Mouse (Mus musculus) G1E (cell line): ENCODE results near the gene C1qtnf1. TPM values are rescaled to one million over a fixed set of nuclear protein-coding genes. Genes with fewer than 3 reads are reported as not detected.

Experiments used
- ATAC-seq: 2 replicates; pipeline ENCODE4 v1.8.0; 2016; ENCODE audit warnings: mild to moderate bottlenecking; ENCODE audit not compliant: insufficient number of reproducible peaks, poor library complexity, low FRiP score, severe bottlenecking; ENCODE audit errors: extremely low read depth
- DNase-seq: peaks from one replicate; pipeline ENCODE4 v3.0.0; 2012; ENCODE audit warnings: low spot score
- H3K27me3 ChIP-seq: 2 replicates; pipeline ENCODE4 v1.6.1; 2012; ENCODE audit warnings: mild to moderate bottlenecking, low read length, inconsistent platforms; ENCODE audit not compliant: insufficient read depth
- H3K36me3 ChIP-seq: replicated peaks from 2 replicates; pipeline ENCODE3; 2012; ENCODE audit warnings: mild to moderate bottlenecking, inconsistent platforms
- H3K4me1 ChIP-seq: 2 replicates; pipeline ENCODE4 v1.6.1; 2012; ENCODE audit warnings: low read depth, low read length, inconsistent platforms, mixed read lengths; ENCODE audit not compliant: insufficient read depth
- H3K4me3 ChIP-seq: 2 replicates; pipeline ENCODE4 v1.5.1; 2012; ENCODE audit warnings: low read depth, mild to moderate bottlenecking, inconsistent platforms, low read length, moderate library complexity, mixed read lengths
- H3K9me3 ChIP-seq: replicated peaks from 2 replicates; pipeline ENCODE4 v1.6.1; 2012; ENCODE audit warnings: inconsistent platforms
- CTCF ChIP-seq: IDR thresholded peaks from 2 replicates; pipeline ENCODE4 v1.5.1; 2012; ENCODE audit warnings: low read depth, low read length, inconsistent platforms, mixed read lengths
- GATA1 ChIP-seq: IDR thresholded peaks from 2 replicates; pipeline ENCODE4 v1.6.1; 2012; ENCODE audit warnings: borderline replicate concordance, low read length, inconsistent platforms, mixed read lengths
- GATA2 ChIP-seq: IDR thresholded peaks from 2 replicates; pipeline ENCODE4 v1.6.1; 2012; ENCODE audit warnings: low read depth, low read length, inconsistent platforms, borderline replicate concordance
- POLR2AphosphoS5 ChIP-seq: IDR thresholded peaks from 2 replicates; pipeline ENCODE4 v1.6.1; 2012; ENCODE audit warnings: low read depth, low read length, inconsistent platforms; ENCODE audit not compliant: insufficient replicate concordance
- TAL1 ChIP-seq: conservative IDR thresholded peaks from 2 replicates; pipeline ENCODE4 v1.6.1; 2012; ENCODE audit warnings: low read depth, low read length, inconsistent platforms, mixed read lengths
- polyA plus RNA-seq: library from polyadenylated mRNA; stranded (reverse); fragments of >175 nt; gene quantifications from 2 replicates; pipeline ENCODE4 v1.2.3, GENCODE M21; 2012
- total RNA-seq, 2 experiments: library from RNA; stranded (forward) in 1 of 2; stranded (reverse) in 1 of 2; fragments of 200-1000 nt in 1 of 2; fragments of >200 nt in 1 of 2; fragmentation: Nextera tagmentation in 1 of 2; gene quantifications; 2 replicates each; pipeline ENCODE4 v1.2.3; 2014 to 2017

The C1qtnf1 gene
- total and polyA plus RNA-seq, 3 experiments, result 0.11 TPM; not detected in 2

- H3K36me3 ChIP-seq, result no peaks in the 10 kb centered on the region
- 0 out of 2 replicates have a peak, but pooled peaks cover 4% of the 10 kb centered on the region for H3K27me3 ChIP-seq
- TF ChIP-seq GATA1, result no peak
- no peak for TF ChIP-seq POLR2AphosphoS5
- no peak for TF ChIP-seq GATA2
- no peak for TF ChIP-seq CTCF
- TF ChIP-seq TAL1, result no peak
- no peaks in the 10 kb centered on the region for H3K9me3 ChIP-seq
- DNase-seq (no peak), ATAC-seq (no peak)
- no peak overlapping the region for H3K4me3 ChIP-seq
- no peaks in the 10 kb centered on the region for H3K4me1 ChIP-seq
Observed at GRCm38 (mm10) chr11:118467441-118468035, 39.5 kb downstream of the C1qtnf1 start.

GRCm38 (mm10) chr11:118469509-118470160 lies 41.6 kb downstream of the C1qtnf1 start:
- no peak for DNase-seq
- no peak for TF ChIP-seq POLR2AphosphoS5
- H3K27me3 ChIP-seq, result 0 out of 2 replicates have a peak, but pooled peaks cover 4% of the 10 kb centered on the region

GRCm38 (mm10) chr11:118470234-118470966 lies 42.4 kb downstream of the C1qtnf1 start:
- Histone ChIP-seq H3K4me1 (peaks cover 11% of the 10 kb centered on the region), H3K36me3 (no peaks in the 10 kb centered on the region), H3K9me3 (no peaks in the 10 kb centered on the region), H3K4me3 (no peak overlapping the region), H3K27me3 (peaks cover 4% of the 10 kb centered on the region; the same call in 1 of the 2 replicates)
- ATAC-seq (no peak), DNase-seq (no peak)
- TF ChIP-seq CTCF (no peak), TAL1 (no peak), POLR2AphosphoS5 (no peak), GATA1 (no peak), GATA2 (no peak)

More at GRCm38 (mm10) chr11:118469509-118470160, 41.6 kb downstream of the C1qtnf1 start:
- H3K4me1 ChIP-seq, result peaks cover 7% of the 10 kb centered on the region
- H3K9me3 ChIP-seq, result no peaks in the 10 kb centered on the region
- H3K4me3 ChIP-seq, result no peak overlapping the region
- no peak for ATAC-seq
- no peaks in the 10 kb centered on the region for H3K36me3 ChIP-seq

- H3K4me3 ChIP-seq, result no peak overlapping the region
- H3K9me3 ChIP-seq, result no peaks in the 10 kb centered on the region
Observed at GRCm38 (mm10) chr11:118471676-118472075, 43.7 kb downstream of the C1qtnf1 start.

GRCm38 (mm10) chr11:118473161-118473560 lies 45.2 kb downstream of the C1qtnf1 start:
- ATAC-seq (no peak), DNase-seq (no peak)
- TF ChIP-seq GATA1 (no peak), POLR2AphosphoS5 (no peak)
- H3K4me1 ChIP-seq, result peaks cover 26% of the 10 kb centered on the region
- H3K36me3 ChIP-seq, result no peaks in the 10 kb centered on the region
- no peaks in the 10 kb centered on the region; the same call in 1 of the 2 replicates for H3K27me3 ChIP-seq
- no peak overlapping the region for H3K4me3 ChIP-seq
- H3K9me3 ChIP-seq, result no peaks in the 10 kb centered on the region

More at GRCm38 (mm10) chr11:118471676-118472075, 43.7 kb downstream of the C1qtnf1 start:
- DNase-seq, result no peak
- no peaks in the 10 kb centered on the region; the same call in 1 of the 2 replicates for H3K27me3 ChIP-seq
- peaks cover 13% of the 10 kb centered on the region for H3K4me1 ChIP-seq
- no peak for ATAC-seq
- H3K36me3 ChIP-seq, result no peaks in the 10 kb centered on the region
- TF ChIP-seq TAL1, result no peak
- no peak for TF ChIP-seq CTCF
- no peak for TF ChIP-seq GATA2
- TF ChIP-seq GATA1, result no peak
- no peak for TF ChIP-seq POLR2AphosphoS5

GRCm38 (mm10) chr11:118473842-118474500 lies 46.0 kb downstream of the C1qtnf1 start:
- ATAC-seq (no peak), DNase-seq (no peak)
- TF ChIP-seq GATA2 (no peak), POLR2AphosphoS5 (no peak), TAL1 (no peak), CTCF (no peak), GATA1 (no peak)
- Histone ChIP-seq H3K27me3 (no peaks in the 10 kb centered on the region; the same call in 1 of the 2 replicates), H3K36me3 (peaks cover 7% of the 10 kb centered on the region), H3K9me3 (no peaks in the 10 kb centered on the region), H3K4me3 (no peak overlapping the region), H3K4me1 (peaks cover 26% of the 10 kb centered on the region)
